Mouse (Mus musculus) hindbrain, embryonic 15.5 days (tissue): ENCODE results near the gene Zbtb12. TPM values are rescaled to one million over a fixed set of nuclear protein-coding genes. Genes with fewer than 3 reads are reported as not detected.
"Not testable (repeated sequence)": the region's sequence is repeated elsewhere in the genome, so short reads cannot be mapped to it uniquely, and the experiment has no call there.

Experiments used
- ATAC-seq: fragments of 200-750 bp; cut with Nextera tagmentation; 2 replicates; pipeline ENCODE4 v1.8.0; 2017; ENCODE audit warnings: low read depth, moderate number of reproducible peaks, moderate TSS enrichment; ENCODE audit not compliant: low FRiP score
- H3K27ac ChIP-seq: fragments of 300-500 bp; sonication (generic); replicated peaks from 2 replicates; pipeline ENCODE4 v1.5.1; 2015; ENCODE audit warnings: mild to moderate bottlenecking, inconsistent platforms
- H3K27me3 ChIP-seq: fragments of 300-500 bp; sonication (generic); 2 replicates; pipeline ENCODE4 v1.6.1; 2015; ENCODE audit warnings: control low read depth, inconsistent platforms
- H3K36me3 ChIP-seq: fragments of 300-500 bp; sonication (generic); 2 replicates; pipeline ENCODE4 v1.6.1; 2015; ENCODE audit warnings: control low read depth, inconsistent platforms
- H3K4me1 ChIP-seq: fragments of 300-500 bp; sonication (generic); replicated peaks from 2 replicates; pipeline ENCODE4 v1.6.1; 2015; ENCODE audit warnings: control low read depth, inconsistent platforms
- H3K4me2 ChIP-seq: fragments of 300-500 bp; sonication (generic); 2 replicates; pipeline ENCODE4 v1.6.1; 2015; ENCODE audit warnings: moderate library complexity, mild to moderate bottlenecking, inconsistent platforms
- H3K4me3 ChIP-seq: fragments of 300-500 bp; sonication (generic); 2 replicates; pipeline ENCODE4 v1.5.1; 2015; ENCODE audit warnings: mild to moderate bottlenecking, inconsistent platforms
- H3K9ac ChIP-seq: fragments of 300-500 bp; sonication (generic); 2 replicates; pipeline ENCODE4 v1.6.1; 2015; ENCODE audit warnings: inconsistent platforms
- H3K9me3 ChIP-seq: fragments of 300-500 bp; sonication (generic); 2 replicates; pipeline ENCODE4 v1.6.1; 2016; ENCODE audit warnings: control low read depth, inconsistent platforms
- WGBS: fragments of 180-500 bp; shearing (Covaris S2); methylation state at CpG from one replicate; pipeline ENCODE4 v1.1.7; 2015; 5-methylcytosine and 5-hydroxymethylcytosine counted together
- polyA plus RNA-seq: library from polyadenylated mRNA; unstranded; fragments of >200 nt; fragmentation: Nextera tagmentation; extraction: Ambion mirVana; gene quantifications from 2 replicates; pipeline ENCODE4 v1.2.1, GENCODE M21; 2015

Zbtb12 gene
- polyA plus RNA-seq, 1 experiment from 2014 or later, result 12.9 TPM

DNA sequence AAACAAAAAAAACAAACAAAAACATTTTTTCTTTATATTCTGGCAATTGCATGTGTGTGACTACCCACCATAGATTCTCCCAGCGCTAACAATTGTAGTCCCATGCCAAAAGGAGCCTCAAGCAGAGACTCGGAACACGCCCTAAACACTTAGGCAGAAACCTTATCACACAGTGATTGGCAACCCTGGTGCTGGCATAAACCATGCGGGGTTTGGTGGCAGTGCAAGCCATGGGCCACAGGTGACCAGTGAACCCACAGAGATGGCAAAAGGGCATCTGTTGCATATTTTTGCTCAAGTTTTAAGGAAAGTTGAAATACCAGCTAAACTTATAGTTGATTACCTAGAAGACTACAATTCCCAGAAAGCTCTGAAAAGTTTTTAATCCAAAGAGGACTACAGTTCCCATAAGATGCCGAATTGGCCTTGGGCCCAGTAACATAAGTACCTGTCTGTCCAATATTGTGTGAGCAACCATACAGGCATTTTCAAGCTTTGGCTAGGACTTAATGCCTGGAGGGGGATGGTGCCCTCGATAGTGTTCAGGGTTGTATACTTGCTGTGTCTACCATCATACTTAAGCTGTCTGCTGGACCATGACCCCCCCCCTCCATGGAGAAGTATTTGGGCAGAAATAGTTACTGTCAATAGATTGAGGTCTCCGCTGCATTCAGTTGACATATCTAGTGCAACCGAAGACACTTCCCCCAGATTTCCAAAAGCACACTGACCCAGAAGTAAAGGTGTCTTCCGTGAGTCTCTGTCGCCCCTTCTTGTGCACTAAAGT, 18.3 kb downstream of the Zbtb12 start:
- H3K9me3 ChIP-seq, result no peaks in the 10 kb centered on the region
- H3K27me3 ChIP-seq, result no peaks in the 10 kb centered on the region
- H3K4me2 ChIP-seq, result peak overlapping the region; percentile 96
- peak overlapping the region; percentile 92 for H3K4me3 ChIP-seq
- 21% methylated on average over 10 of the region's 10 CpGs for WGBS
- peak overlapping the region; percentile 98 for H3K27ac ChIP-seq
- H3K4me1 ChIP-seq, result peaks cover 55% of the 10 kb centered on the region
- H3K9ac ChIP-seq, result peak overlapping the region; percentile 99
- H3K36me3 ChIP-seq, result peaks cover 14% of the 10 kb centered on the region
- no peak for ATAC-seq

DNA sequence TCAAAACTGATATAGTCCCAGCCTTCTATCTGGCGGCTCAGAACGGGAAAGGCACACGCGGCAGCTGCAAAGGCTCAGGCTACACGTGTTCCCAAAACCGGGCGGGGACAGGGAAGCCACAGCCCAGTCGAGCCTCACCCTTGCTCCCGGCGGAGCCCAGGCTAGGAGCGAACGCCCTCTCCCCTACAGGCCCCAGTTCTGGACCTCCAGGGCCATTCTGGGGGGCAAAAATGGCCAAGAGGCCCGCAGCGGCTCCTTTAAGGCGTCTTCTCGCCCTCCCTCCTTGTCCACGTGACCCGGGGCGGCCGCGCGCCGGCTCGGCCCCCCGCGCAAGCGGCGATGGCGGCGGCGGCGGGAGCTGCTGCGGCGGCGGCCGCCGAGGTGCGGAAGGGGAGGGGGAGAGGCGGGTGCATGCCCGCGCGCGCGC, 18.9 kb downstream of the Zbtb12 start, which contains the start of the genes C2 and Ehmt2:
C2 (minus strand) TSS at position 106 of the 427 bp plus-strand sequence.
Ehmt2 (plus strand) TSS at position 310 of the 427 bp plus-strand sequence.
- peak within 1 kb of the TSS; percentile 96 for H3K4me2 ChIP-seq
- H3K9me3 ChIP-seq, result no peaks in the 10 kb centered on the region
- peak within 1 kb of the TSS; percentile 98 for H3K27ac ChIP-seq
- peak; percentile 13 for ATAC-seq
- peaks cover 20% of the 10 kb centered on the region for H3K36me3 ChIP-seq
- no peaks in the 10 kb centered on the region for H3K27me3 ChIP-seq
- peaks cover 55% of the 10 kb centered on the region for H3K4me1 ChIP-seq
- under 1% methylated on average over 22 of the region's 44 CpGs for WGBS
- H3K4me3 ChIP-seq, result peak within 1 kb of the TSS; percentile 92
- H3K9ac ChIP-seq, result peak within 1 kb of the TSS; percentile 99

- ATAC-seq, result peak; percentile 1; the same call in 1 of the 2 replicates
- H3K4me2 ChIP-seq, result peak overlapping the region; percentile 96
- H3K4me3 ChIP-seq, result peak overlapping the region; percentile 92
- H3K27ac ChIP-seq, result peak overlapping the region; percentile 98
- H3K9me3 ChIP-seq, result no peaks in the 10 kb centered on the region
- H3K36me3 ChIP-seq, result peaks cover 25% of the 10 kb centered on the region
- 0% methylated on average over 28 of the region's 47 CpGs for WGBS
- H3K27me3 ChIP-seq, result no peaks in the 10 kb centered on the region
- peaks cover 50% of the 10 kb centered on the region for H3K4me1 ChIP-seq
- H3K9ac ChIP-seq, result peak overlapping the region; percentile 99
These were observed 19.4 kb downstream of the Zbtb12 start for GRCm38 (mm10) chr17:34898706-34899052.

GRCm38 (mm10) chr17:34899053-34899889, 20.0 kb downstream of the Zbtb12 start:
- Histone ChIP-seq H3K4me2 (peak overlapping the region; percentile 96), H3K9ac (peak overlapping the region; percentile 99), H3K27me3 (no peaks in the 10 kb centered on the region), H3K9me3 (no peaks in the 10 kb centered on the region), H3K4me1 (peaks cover 48% of the 10 kb centered on the region), H3K36me3 (peaks cover 30% of the 10 kb centered on the region), H3K4me3 (peak overlapping the region; percentile 92), H3K27ac (peak overlapping the region; percentile 98)
- peak; percentile 4; the same call in 1 of the 2 replicates for ATAC-seq
- 0% methylated on average over 33 of the region's 45 CpGs for WGBS

- H3K4me3 ChIP-seq, result peak overlapping the region; percentile 92
- WGBS, result 2% methylated on average over 5 of the region's 5 CpGs
- peaks cover 48% of the 10 kb centered on the region for H3K4me1 ChIP-seq
- peaks cover 36% of the 10 kb centered on the region for H3K36me3 ChIP-seq
- H3K27me3 ChIP-seq, result no peaks in the 10 kb centered on the region
- peak overlapping the region; percentile 98 for H3K27ac ChIP-seq
- no peak for ATAC-seq
- H3K9me3 ChIP-seq, result no peaks in the 10 kb centered on the region
- H3K9ac ChIP-seq, result peak overlapping the region; percentile 99
- peak overlapping the region; percentile 96 for H3K4me2 ChIP-seq
These were observed 20.6 kb downstream of the Zbtb12 start for GRCm38 (mm10) chr17:34899890-34900243.

DNA sequence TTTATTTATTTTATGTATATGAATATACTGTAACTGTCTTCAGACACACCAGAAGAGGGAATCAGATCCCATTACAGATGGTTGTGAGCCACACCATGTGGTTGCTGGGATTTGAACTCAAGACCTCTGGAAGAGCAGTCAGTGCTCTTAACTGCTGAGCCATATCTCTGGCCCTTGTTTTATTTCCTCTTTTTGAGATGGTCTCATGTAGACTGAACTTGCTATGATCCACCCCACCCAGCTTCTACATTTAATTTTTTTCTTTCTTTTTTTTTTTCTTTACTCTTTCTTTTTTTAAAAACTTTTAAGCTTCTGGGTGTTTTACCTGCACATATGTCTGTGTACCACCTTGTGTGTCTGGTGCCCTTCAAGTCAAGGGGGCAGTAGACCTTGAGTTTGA, 21.5 kb downstream of the Zbtb12 start:
- H3K4me3 ChIP-seq, result 0 out of 2 replicates have a peak overlapping the region, but pooled peaks have one; percentile 92
- peak overlapping the region; percentile 96 for H3K4me2 ChIP-seq

DNA sequence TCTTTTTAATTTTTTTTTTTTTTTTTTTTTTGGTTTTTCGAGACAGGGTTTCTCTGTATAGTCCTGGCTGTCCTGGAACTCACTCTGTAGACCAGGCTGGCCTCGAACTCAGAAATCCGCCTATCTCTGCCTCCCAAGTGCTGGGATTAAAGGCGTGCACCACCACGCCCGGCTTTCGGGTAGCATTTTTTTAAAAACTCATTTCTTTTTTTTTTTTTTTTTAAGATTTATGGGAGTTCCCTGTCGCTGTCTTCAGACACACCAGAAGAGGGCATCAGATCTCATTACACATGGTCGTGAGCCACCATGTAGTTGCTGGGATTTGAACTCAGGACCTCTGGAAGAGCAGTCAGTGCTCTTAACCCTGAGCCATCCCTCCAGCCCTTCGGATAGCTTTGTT, 22.7 kb downstream of the Zbtb12 start:
- ATAC-seq, H3K9ac ChIP-seq, H3K9me3 ChIP-seq, H3K27me3 ChIP-seq, H3K4me2 ChIP-seq, H3K4me3 ChIP-seq, H3K27ac ChIP-seq: not testable (repeated sequence)
- H3K36me3 ChIP-seq, result peaks cover 55% of the 10 kb centered on the region
- peaks cover 29% of the 10 kb centered on the region for H3K4me1 ChIP-seq
- 94% methylated on average over 9 of the region's 10 CpGs for WGBS

More for the DNA sequence above, 21.5 kb downstream of the Zbtb12 start:
- Histone ChIP-seq H3K36me3 (peaks cover 44% of the 10 kb centered on the region), H3K4me1 (peaks cover 40% of the 10 kb centered on the region)
- H3K9ac ChIP-seq, H3K9me3 ChIP-seq, H3K27ac ChIP-seq, H3K27me3 ChIP-seq, ATAC-seq: not testable (repeated sequence)

DNA sequence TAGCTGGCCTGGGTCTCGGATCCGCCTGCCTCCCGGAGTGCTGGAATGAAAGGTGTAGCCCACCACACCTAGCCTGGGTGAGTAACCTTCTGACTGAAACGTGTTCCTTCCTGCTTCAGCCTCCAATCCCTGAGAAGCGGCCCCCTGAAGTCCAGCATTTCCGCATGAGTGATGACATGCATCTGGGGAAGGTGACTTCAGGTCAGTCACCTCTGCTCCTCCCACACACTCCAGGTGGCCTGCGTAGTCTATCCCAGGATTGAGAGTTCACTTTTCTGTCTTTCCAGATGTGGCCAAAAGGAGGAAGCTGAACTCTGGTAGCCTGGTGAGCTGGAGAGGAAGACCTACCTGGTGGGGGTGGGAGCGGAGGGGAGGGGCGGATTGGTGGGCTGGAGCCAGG, 23.6 kb downstream of the Zbtb12 start:
- peaks cover 65% of the 10 kb centered on the region for H3K36me3 ChIP-seq
- no peak overlapping the region for H3K27ac ChIP-seq
- no peak for ATAC-seq
- H3K27me3 ChIP-seq, result no peaks in the 10 kb centered on the region
- peaks cover 20% of the 10 kb centered on the region for H3K4me1 ChIP-seq
- H3K4me2 ChIP-seq, result no peak overlapping the region
- WGBS, result 91% methylated on average over 9 of the region's 9 CpGs
- no peak overlapping the region for H3K9ac ChIP-seq
- no peak overlapping the region for H3K4me3 ChIP-seq
- H3K9me3 ChIP-seq, result no peaks in the 10 kb centered on the region

DNA sequence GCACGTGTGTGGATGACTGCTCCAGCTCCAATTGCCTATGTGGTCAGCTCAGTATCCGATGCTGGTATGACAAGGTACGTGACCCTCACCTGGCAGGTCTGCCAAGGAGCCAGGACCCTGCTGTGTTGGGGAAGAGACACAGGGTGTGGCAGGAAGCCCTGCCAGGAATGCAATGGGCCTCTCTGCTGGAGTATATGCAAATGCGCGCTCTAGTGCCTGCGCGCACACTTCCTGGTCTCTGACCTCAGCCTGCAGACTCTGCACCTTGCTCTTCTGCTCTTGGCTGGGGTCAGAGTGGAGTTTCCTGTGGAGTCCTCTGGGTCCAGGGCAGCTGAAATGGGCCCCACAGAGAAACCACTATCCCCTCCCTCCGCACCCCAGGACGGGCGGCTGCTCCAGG, 31.7 kb downstream of the Zbtb12 start:
- Histone ChIP-seq H3K9me3 (no peaks in the 10 kb centered on the region), H3K9ac (no peak overlapping the region), H3K27me3 (no peaks in the 10 kb centered on the region), H3K4me1 (no peaks in the 10 kb centered on the region), H3K27ac (no peak overlapping the region), H3K4me3 (no peak overlapping the region), H3K4me2 (no peak overlapping the region), H3K36me3 (peaks cover 79% of the 10 kb centered on the region)
- 87% methylated on average over 10 of the region's 10 CpGs for WGBS
- no peak for ATAC-seq

DNA sequence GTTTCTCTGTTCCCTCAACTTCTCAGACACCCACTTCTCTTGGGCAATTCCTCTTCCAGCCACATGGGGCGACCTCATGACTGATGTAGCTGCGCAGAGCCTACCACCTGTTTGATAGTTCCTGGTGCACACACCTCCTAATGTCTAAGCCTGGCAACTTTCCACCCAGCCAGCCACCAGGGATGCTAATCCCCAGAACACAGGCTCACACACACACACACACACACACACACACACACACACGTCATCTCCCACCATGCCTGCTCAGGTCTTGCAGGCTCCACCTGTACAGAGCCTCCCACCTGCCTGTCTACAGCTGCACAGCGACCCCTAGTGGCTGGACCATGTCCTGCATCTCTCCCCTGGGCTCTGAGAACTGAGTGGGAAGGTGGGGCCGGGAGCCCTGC, 32.7 kb downstream of the Zbtb12 start:
- H3K4me1 ChIP-seq, result no peaks in the 10 kb centered on the region
- WGBS, result 54% methylated on average over 5 of the region's 5 CpGs
- no peaks in the 10 kb centered on the region for H3K9me3 ChIP-seq
- no peaks in the 10 kb centered on the region for H3K27me3 ChIP-seq
- no peak for ATAC-seq
- H3K9ac ChIP-seq, result no peak overlapping the region
- no peak overlapping the region for H3K4me2 ChIP-seq
- H3K4me3 ChIP-seq, result no peak overlapping the region
- no peak overlapping the region for H3K27ac ChIP-seq
- H3K36me3 ChIP-seq, result peaks cover 70% of the 10 kb centered on the region

GRCm38 (mm10) chr17:34913930-34914665, 34.8 kb downstream of the Zbtb12 start, which contains the start of gene Slc44a4:
Slc44a4 (plus strand) TSS chr17:34914466.
- ATAC-seq, result no peak
- H3K27me3 ChIP-seq, result no peaks in the 10 kb centered on the region
- H3K27ac ChIP-seq, result no peak within 1 kb of the TSS
- no peak within 1 kb of the TSS for H3K4me2 ChIP-seq
- no peaks in the 10 kb centered on the region for H3K9me3 ChIP-seq
- 39% methylated on average over 18 of the region's 18 CpGs for WGBS
- no peak within 1 kb of the TSS for H3K4me3 ChIP-seq
- peaks cover 48% of the 10 kb centered on the region for H3K36me3 ChIP-seq
- H3K9ac ChIP-seq, result no peak within 1 kb of the TSS
- H3K4me1 ChIP-seq, result no peaks in the 10 kb centered on the region
